Mouse (Mus musculus): ENCODE results near the gene Astn1.
A peak's percentile ranks its signal among the peaks of the same experiment; 100 is the strongest.

The Astn1 gene

DNA sequence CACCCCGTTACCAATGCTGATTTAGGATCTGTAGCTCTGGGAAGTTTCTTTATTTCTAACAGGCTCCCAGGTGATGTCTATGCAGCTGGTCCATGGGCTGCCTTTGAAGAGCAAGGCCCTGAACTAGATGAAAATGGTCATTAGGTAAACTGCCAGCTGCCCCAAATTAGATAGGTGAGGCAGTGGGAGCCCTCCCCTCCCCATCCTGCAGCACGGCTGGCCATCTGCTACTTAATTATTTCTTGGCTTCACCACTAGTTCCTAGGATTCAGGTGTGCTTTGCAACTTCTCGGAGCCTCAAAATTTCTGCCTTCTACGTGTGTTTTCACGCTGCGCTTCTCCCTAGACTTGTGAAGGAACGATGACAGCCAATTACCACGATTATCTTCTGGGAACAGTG lies 59.4 kb downstream of the Astn1 start:
- peak; percentile 43 for DNase-seq

DNA sequence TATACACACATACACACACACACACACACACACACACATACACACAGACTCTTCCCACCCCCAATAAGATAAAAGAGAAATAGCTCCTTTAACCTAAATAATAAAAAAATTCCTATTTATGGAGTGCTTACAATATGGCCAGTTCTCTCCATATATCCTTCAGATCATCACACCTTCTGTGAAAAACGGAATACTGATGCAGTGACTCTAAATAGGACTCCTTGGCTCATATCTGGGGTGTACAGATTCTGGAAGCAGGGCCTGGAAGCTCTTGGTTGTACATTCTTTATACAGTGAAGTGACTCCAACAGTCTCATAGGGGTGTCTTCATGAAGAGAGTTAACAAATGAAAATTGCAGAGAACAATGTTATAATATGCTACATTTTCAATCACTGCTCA lies 60.7 kb downstream of the Astn1 start:
- no peak for DNase-seq

DNA sequence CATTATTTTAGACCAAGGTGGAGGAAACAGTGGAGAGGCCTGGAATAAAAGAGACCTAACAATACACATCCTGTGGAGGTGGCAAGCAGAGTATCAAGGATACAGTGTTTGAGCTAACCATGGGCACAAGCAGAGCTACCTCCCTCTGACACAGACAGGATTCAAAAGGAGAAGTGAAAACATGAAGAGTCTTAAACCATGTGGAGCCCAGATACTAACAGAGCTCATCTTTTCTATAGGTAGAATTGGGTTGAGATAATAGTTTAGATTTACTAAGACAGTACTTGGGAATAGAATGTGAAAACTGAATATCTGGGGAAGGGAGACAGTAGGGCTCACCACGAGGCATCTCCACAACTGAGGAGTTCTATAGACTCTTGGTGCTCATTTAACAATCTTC lies 84.0 kb downstream of the Astn1 start:
- no peak for DNase-seq

DNA sequence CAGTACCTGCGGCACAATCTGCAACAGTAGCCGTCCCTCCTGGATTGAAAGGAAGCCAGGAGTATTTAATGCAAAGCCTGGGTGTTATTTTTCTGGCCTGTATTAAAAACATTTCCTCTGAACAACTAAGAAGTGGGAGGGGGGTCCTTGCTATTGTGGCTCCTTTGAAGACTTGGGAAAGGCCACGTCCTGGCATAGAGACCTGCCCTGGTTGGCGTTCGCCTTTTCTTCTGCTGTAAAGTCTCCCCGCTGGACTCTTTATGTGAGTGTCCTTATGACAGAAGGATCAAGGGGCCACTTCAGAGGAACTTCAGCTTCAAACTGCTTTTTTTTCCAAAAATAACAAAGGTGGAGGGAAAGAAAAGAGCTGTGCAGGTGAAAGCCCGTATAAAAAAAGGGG lies 85.9 kb downstream of the Astn1 start:
- no peak for DNase-seq

DNA sequence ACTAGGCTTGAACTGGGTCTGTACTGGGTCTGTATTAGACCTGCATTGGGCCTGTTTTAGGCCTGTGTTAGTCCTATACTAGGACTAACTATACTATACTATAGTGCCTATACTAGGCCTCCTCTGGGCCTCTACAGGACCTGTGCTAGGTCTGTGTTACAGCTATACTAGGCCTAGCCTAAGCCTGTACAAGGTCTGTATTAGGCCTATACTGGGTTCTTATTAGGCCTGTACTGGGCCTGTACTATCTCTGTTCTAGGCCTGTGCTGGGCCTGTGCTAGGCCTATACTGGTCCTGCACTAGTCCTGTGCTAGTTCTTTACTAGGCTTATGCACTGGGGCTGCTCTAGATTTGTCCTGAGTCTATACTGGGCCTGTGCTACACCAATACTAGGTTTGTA lies 90.6 kb downstream of the Astn1 start:
- DNase-seq = no peak

DNA sequence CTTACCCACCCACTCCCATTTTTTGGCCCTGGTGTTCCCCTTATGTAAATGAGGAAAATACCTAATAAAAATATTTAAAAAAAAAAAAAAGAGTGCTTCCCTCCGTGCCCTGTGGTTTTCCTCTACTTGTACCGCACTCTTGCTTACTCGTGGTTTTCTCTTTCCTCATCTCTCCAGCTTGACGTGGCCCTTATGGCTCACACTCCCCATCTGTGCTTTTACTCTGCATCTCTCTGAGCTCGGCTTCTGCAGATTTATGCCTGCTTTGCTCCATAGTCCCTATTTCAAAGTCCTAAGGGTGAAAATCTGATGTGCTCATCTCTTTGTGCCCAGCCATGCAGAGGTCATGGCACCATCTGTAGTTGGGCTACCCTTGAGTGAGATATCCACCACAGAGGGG lies 91.5 kb downstream of the Astn1 start:
- DNase-seq = no peak

- DNase-seq = no peak
These were observed 101.9 kb downstream of the Astn1 start for GRCm38 (mm10) chr1:158463975-158464374.

DNA sequence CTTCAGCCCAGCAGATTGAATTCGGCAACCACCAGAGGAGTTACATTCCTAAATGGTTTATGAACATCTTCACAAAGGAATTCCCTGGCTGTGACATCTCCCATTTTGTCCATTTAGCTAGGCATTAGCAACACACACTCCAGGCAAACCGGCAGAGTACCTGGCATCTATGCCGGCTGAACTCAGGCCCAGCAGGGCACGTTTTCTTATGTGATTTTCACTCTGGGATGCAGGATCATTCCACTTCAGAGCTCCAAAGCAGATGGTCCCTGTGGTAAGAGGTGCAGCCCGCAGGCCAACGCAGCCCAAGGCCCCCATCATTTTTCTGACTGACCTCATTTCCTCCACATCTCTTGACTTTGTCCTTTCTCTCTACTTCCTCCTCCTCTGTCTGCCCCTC lies 103.2 kb downstream of the Astn1 start:
- peak; percentile 8 for DNase-seq

DNA sequence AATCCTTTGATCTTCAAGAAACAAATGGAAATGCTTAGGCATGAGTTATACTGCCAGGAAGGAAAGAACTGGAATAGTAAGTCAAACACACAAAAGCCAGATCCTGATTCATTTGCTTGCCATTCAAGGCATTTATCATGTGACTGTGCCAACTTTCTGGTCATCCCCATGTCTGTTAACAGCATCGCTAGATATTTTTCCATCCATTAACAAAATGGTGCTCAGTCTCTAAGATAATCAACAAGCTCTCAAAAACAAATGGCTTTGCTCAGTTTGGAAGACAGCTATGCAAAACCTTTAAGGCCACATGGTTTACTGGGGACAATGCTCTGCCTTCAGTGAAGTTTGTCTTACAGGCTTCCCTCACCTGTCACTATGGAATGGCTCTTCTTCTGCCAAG lies 115.8 kb downstream of the Astn1 start:
- DNase-seq = no peak

DNA sequence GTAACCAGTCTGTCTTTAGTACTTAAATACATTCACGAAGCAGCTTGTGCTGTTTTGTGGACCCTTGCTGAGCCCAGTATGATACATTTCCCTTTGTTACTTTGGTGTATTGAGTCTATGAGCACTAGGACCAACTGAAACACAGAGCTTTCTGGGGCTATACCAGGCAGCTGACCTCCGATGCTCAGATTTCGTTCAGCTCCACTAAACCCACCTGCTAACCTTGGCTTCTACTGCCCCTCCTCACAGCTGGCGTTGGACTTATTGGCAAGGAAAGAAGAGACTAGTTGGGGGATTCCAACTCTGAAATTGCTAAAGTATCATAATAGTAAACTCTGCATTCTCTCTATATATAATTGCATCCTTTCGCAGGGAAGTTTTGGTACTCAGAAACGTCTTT lies 118.2 kb downstream of the Astn1 start:
- DNase-seq = no peak

GRCm38 (mm10) chr1:158483733-158484132 lies 121.7 kb downstream of the Astn1 start:
- no peak for DNase-seq

DNA sequence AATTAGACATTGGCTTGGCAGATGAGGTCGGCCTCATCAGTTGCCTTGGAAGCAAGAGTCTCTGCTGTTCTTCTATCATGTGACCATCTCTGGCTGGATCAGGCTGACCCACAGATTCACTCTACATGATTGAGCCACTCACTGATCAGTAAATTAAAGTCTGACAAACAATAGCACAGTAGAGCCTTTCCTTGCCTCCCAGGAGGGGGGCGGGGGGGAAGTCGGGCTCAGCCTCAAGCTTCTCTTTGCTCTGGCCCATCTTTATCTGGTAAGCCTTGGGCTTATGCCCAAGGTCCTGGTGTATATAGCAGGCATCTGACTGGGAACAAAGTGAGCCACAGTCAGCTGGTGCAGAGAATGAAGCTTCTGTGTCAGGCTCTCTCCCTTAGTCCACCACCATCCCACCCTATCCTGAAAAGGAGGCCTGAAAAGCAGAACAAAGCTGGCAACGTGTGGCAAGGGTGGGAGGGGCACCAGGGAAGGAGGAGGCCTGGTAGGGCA lies 127.5 kb downstream of the Astn1 start:
- DNase-seq = no peak

GRCm38 (mm10) chr1:158490175-158490574 lies 128.1 kb downstream of the Astn1 start:
- no peak for DNase-seq

DNA sequence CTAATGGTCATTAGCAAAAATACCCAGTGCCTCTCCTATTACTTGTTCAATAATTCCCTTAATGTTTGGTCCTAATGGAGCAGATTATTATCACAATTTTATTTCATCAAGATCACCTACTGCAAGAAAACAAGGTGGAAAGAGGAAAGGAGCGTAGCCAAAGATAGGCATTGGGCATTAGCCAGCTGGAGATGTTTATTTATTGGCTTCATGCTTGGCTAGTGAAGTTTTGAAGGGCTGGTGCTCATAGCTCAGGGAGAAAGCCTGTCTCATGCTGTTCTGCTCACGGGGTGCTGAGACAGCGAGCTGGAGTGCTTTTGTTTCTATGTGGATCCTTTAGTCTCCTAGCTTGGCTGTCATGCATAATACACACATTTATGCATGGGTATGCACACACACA lies 131.2 kb downstream of the Astn1 start:
- DNase-seq = peak; percentile 20

GRCm38 (mm10) chr1:158500140-158500539 lies 138.1 kb downstream of the Astn1 start:
- DNase-seq = no peak

DNA sequence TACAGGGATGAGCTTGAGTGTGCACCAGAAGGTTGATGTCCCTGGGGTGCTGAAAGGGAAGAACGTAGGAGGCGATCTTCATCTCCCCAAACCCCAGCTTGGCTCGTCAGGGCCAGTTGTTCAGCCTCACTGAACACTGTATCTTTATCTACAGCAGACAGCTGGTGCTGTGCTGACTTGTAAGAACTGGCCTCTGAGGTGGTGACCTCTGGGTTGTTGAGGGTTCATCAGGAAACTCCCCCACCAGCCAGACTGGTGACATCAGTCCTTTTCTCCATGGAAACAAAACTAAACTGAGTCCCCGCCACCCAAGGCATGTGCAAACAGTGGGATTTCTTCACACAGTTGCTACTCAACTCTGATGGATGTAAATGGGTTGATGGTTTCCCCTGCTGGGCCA lies 138.9 kb downstream of the Astn1 start:
- DNase-seq = no peak

DNA sequence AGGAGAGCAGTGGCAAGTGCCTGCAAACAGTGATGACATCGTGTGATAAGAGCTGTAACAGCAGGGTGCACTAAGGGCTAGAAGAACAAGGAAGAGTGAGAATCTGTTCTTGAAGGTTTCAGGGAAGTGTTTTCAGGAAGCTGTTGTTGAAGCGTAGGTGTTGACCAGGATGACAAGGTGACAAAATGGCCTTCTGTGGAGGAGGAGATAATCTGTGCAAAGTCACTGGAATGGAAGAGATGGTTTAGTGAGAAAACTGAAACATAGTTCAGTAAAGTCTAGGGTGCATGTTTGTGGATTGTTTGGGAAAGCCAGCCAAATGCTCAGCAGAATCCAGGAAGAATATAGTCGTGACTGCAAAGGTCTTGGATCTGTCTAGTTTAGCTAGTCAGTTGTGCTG lies 145.5 kb downstream of the Astn1 start:
- DNase-seq = no peak

GRCm38 (mm10) chr1:158509112-158509855 lies 147.2 kb downstream of the Astn1 start:
- no peak for DNase-seq

GRCm38 (mm10) chr1:158510478-158511207 lies 148.6 kb downstream of the Astn1 start:
- peak; percentile 80 for DNase-seq

DNA sequence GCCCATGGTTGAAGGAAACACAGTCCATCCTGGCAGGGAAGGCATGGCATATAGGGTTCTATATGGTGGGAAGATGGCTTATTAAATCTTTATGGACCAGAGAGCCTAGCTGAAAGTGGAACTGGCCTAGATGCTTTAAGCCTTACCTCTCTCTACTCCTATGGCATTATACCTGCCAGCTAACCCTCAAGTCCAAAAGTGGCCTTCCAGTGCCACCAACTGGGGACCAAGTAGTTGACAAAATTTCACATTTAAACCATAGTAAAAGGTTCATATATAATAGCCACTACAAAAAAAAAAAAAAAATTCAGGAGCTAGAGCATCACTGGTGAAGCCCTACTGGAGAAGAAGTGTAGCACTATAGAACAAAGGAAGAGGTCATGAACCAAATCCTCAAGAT lies 150.0 kb downstream of the Astn1 start:
- DNase-seq = no peak

DNA sequence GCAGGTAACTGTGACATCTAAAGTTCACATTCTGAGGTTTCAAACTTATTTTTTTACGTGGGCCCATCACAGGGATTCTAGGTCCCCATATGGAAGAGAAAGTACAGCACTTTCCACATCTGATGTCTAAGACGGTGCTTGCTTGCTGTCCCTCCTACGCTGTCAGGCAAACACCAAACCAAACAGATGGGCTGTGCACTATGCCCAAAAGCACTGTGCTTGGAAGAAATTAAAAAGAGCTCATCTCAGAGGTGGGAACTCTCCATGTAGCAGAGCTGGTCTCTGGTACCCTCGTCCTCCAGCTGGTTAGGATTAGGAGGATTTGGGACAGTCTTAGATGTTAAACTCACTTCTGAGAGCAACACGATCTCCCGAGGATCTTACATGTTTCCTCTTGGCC lies 150.6 kb downstream of the Astn1 start:
- DNase-seq = no peak

- no peak for DNase-seq
These were observed 151.5 kb downstream of the Astn1 start for GRCm38 (mm10) chr1:158513572-158513971.

GRCm38 (mm10) chr1:158516558-158516957 lies 154.5 kb downstream of the Astn1 start:
- DNase-seq = no peak

DNA sequence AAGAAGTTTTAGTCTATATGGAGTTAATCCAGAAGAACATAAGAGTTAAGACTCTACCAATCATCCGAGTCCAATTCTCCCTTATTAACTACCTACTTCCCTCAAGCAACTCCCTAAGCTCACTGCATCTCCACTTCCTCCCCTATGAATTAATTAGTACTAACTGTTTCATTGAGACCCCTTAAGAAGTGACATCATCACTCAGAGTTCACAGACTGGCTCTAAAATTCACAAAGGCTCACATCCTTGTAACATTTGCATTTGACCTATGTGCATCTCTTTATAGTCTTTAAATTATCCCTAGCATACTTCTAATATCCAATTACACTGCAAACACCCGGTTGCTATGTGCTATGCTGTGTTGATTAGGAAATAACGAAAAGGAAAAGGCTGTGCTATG lies 174.1 kb downstream of the Astn1 start:
- no peak for DNase-seq

DNA sequence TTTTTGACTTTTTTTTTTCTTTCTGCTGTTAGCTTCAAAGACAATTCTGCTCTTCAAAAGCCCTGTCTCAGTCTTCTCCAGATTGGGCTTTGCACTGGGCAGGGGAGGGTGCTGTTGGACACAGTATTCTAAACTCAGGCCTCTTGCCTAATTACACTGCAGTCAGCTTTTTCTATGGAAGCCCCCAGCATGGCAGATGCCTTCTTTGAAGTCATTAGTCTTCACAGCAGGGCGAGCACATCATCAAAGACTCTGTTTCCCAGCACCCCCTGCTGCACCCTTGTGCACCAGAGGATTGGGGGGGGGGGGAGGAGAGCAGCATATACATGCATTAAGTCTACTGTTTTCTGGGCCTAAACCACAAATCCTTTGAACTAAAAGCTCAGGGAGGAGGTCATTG lies 174.8 kb downstream of the Astn1 start:
- no peak for DNase-seq
